Mouse (Mus musculus): ENCODE results near the gene Rab11b.
"Not testable (repeated sequence)": the region's sequence is repeated elsewhere in the genome, so short reads cannot be mapped to it uniquely, and the experiment has no call there.

The Rab11b gene

GRCm38 (mm10) chr17:33771617-33772016 is 11.3 kb upstream of the Rab11b start:
- no peak for DNase-seq (ENCODE audit: low spot score)

- no peak for DNase-seq (ENCODE audit: low spot score)
These were observed 6.1 kb upstream of the Rab11b start for GRCm38 (mm10) chr17:33766389-33766788.

- DNase-seq (ENCODE audit: low spot score), result peak; percentile 96
These were observed 519 bp downstream of the Rab11b start for GRCm38 (mm10) chr17:33759767-33760254.

GRCm38 (mm10) chr17:33757231-33757630 is 3.1 kb downstream of the Rab11b start:
- no peak for DNase-seq (ENCODE audit: low spot score)

GRCm38 (mm10) chr17:33756108-33756790 is 4.1 kb downstream of the Rab11b start:
- DNase-seq (ENCODE audit: low spot score), result no peak

GRCm38 (mm10) chr17:33755418-33756107 is 4.8 kb downstream of the Rab11b start:
- no peak for DNase-seq (ENCODE audit: low spot score)

GRCm38 (mm10) chr17:33754656-33755055 is 5.7 kb downstream of the Rab11b start:
- no peak for DNase-seq (ENCODE audit: low spot score)

- no peak for DNase-seq (ENCODE audit: low spot score)
These were observed 8.0 kb downstream of the Rab11b start for GRCm38 (mm10) chr17:33752297-33752696.

GRCm38 (mm10) chr17:33751181-33751580 is 9.1 kb downstream of the Rab11b start:
- no peak for DNase-seq (ENCODE audit: low spot score)

GRCm38 (mm10) chr17:33749451-33749850 is 10.9 kb downstream of the Rab11b start:
- DNase-seq (ENCODE audit: low spot score), result no peak

GRCm38 (mm10) chr17:33746011-33746410 is 14.3 kb downstream of the Rab11b start:
- DNase-seq (ENCODE audit: low spot score), result no peak

- no peak for DNase-seq (ENCODE audit: low spot score)
These were observed 15.5 kb downstream of the Rab11b start for GRCm38 (mm10) chr17:33744686-33745384.

GRCm38 (mm10) chr17:33742420-33742819 is 17.9 kb downstream of the Rab11b start:
- DNase-seq (ENCODE audit: low spot score), result no peak

GRCm38 (mm10) chr17:33733526-33733925 is 26.8 kb downstream of the Rab11b start:
- DNase-seq (ENCODE audit: low spot score), result not testable (repeated sequence)

- not testable (repeated sequence) for DNase-seq (ENCODE audit: low spot score)
These were observed 27.7 kb downstream of the Rab11b start for GRCm38 (mm10) chr17:33732556-33733083.

- DNase-seq (ENCODE audit: low spot score), result no peak
These were observed 31.1 kb downstream of the Rab11b start for GRCm38 (mm10) chr17:33729215-33729614.

GRCm38 (mm10) chr17:33728396-33728795 is 31.9 kb downstream of the Rab11b start:
- no peak for DNase-seq (ENCODE audit: low spot score)

- no peak for DNase-seq (ENCODE audit: low spot score)
These were observed 40.5 kb downstream of the Rab11b start for GRCm38 (mm10) chr17:33719736-33720378.

- no peak for DNase-seq (ENCODE audit: low spot score)
These were observed 41.2 kb downstream of the Rab11b start for GRCm38 (mm10) chr17:33718944-33719725.

- DNase-seq (ENCODE audit: low spot score), result peak; percentile 97
These were observed 41.9 kb downstream of the Rab11b start, which contains the start of gene March2 for GRCm38 (mm10) chr17:33718384-33718881. Gene March2, minus strand, starts transcription at chr17:33718670.

GRCm38 (mm10) chr17:33717982-33718381 is 42.3 kb downstream of the Rab11b start:
- no peak for DNase-seq (ENCODE audit: low spot score)

Measured in urinary bladder, postnatal 25 days (tissue).